Mouse (Mus musculus) heart, adult 2 months (tissue): ENCODE data around the gene Hmga1b. TPM values are rescaled to one million over a fixed set of nuclear protein-coding genes. Genes with fewer than 3 reads are reported as not detected.
"Not testable (repeated sequence)": the region's sequence is repeated elsewhere in the genome, so short reads cannot be mapped to it uniquely, and the experiment has no call there.

Experiments
- DNase-seq, 2 experiments: peaks; one replicate each; pipeline ENCODE4 v3.0.0; 2021
- H3K27ac ChIP-seq: fragments of 200-600 bp; 2 replicates; pipeline ENCODE4 v1.8.1; 2022
- H3K27me3 ChIP-seq: fragments of 200-500 bp; 2 replicates; pipeline ENCODE4 v1.6.1; 2012; ENCODE audit warnings: mild to moderate bottlenecking, low read length, inconsistent platforms, mixed read lengths; ENCODE audit not compliant: control insufficient read depth, insufficient read depth
- H3K36me3 ChIP-seq: fragments of 200-500 bp; 2 replicates; pipeline ENCODE4 v1.6.1; 2012; ENCODE audit warnings: low read length, inconsistent platforms; ENCODE audit not compliant: control insufficient read depth, insufficient read depth
- H3K4me1 ChIP-seq: fragments of 200-500 bp; 2 replicates; pipeline ENCODE4 v1.6.1; 2011; ENCODE audit warnings: low read length; ENCODE audit not compliant: control insufficient read depth, insufficient read depth
- H3K4me3 ChIP-seq: fragments of 200-600 bp; 2 replicates; pipeline ENCODE4 v1.8.1; 2022
- H3K79me2 ChIP-seq: fragments of 200-500 bp; replicated peaks from 2 replicates; pipeline ENCODE4 v1.6.1; 2012; ENCODE audit warnings: mild to moderate bottlenecking, inconsistent platforms, low read length, moderate library complexity, mixed read lengths; ENCODE audit not compliant: control insufficient read depth, insufficient read depth
- H3K9ac ChIP-seq: fragments of 200-500 bp; 2 replicates; pipeline ENCODE4 v1.6.1; 2012; ENCODE audit warnings: low read depth, mild to moderate bottlenecking, control low read depth, inconsistent platforms, low read length, mixed read lengths
- CTCF ChIP-seq: fragments of 200-600 bp; IDR thresholded peaks from 2 replicates; pipeline ENCODE4 v1.8.1; 2022; ENCODE audit warnings: antibody characterized with exemption, mild to moderate bottlenecking, moderate library complexity
- EP300 ChIP-seq: fragments of 200-500 bp; IDR thresholded peaks from 2 replicates; pipeline ENCODE4 v1.6.1; 2011; ENCODE audit warnings: low read depth, low read length, control low read depth; ENCODE audit not compliant: insufficient read depth
- POLR2A ChIP-seq: fragments of 200-500 bp; IDR thresholded peaks from 2 replicates; pipeline ENCODE4 v1.6.1; 2011; ENCODE audit warnings: mild to moderate bottlenecking, low read depth, low read length, control low read depth; ENCODE audit not compliant: insufficient read depth
- WGBS: fragments of 180-500 bp; shearing (Covaris S2); methylation state at CpG from one replicate; pipeline ENCODE4 v1.1.7; 2018; 5-methylcytosine and 5-hydroxymethylcytosine counted together
- intact Hi-C: fragments of 180-260 bp; cut with DNase I; formaldehyde crosslinking; loops from one replicate; pipeline ENCODE4 v1.15.1; 2025
- polyA plus RNA-seq: library from polyadenylated mRNA; depleted of rRNA; stranded (reverse); fragments of >200 nt; gene quantifications from 2 replicates; pipeline ENCODE4 v1.2.3, GENCODE M21; 2012
- total RNA-seq, 2 experiments: library from RNA; stranded (reverse); gene quantifications; 2 replicates each; pipeline ENCODE4 v1.2.3; 2021

Gene Hmga1b
- total and polyA plus RNA-seq, 3 experiments = 0.57 to 31.4 (median 24.5) TPM

DNA sequence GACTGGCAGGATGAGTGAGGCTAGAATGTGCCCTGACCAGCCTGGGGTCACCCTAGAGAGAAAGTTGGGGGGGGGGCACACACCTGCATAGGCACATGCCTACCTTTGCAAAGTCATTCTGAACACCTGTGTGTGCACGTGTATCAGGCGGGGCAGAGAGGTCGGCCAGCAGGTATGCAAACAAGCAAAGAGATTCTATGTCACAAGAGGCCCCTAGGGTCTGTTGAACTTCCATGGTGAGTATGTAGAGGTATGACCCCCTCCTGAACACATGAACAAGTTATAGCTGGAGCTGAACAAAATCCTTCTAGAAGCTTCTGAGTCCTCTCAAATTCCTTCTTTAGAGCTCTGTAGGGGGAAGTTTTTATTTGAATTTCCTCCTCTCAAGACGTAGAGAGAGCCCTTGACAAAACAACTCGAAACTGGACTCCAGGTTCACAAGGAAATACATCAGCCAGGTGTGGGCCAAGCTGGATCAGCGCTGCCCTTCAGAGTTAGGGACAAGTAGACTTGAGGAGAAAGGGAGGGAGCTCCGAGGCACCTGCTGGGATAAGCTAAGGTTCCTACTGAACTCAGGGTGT is 18.4 kb upstream of the Hmga1b start:
- no peaks in the 10 kb centered on the region for H3K79me2 ChIP-seq
- WGBS = 80% methylated on average over 7 of the region's 7 CpGs
- H3K27me3 ChIP-seq = no peaks in the 10 kb centered on the region
- intact Hi-C loops = no loop called here
- H3K4me3 ChIP-seq = no peak overlapping the region
- peaks cover 3% of the 10 kb centered on the region; the same call in 1 of the 2 replicates for H3K36me3 ChIP-seq
- H3K27ac ChIP-seq = no peak overlapping the region
- no peak overlapping the region for H3K9ac ChIP-seq
- no peak for TF ChIP-seq POLR2A
- H3K4me1 ChIP-seq = peaks cover 7% of the 10 kb centered on the region
- no peak for DNase-seq

DNA sequence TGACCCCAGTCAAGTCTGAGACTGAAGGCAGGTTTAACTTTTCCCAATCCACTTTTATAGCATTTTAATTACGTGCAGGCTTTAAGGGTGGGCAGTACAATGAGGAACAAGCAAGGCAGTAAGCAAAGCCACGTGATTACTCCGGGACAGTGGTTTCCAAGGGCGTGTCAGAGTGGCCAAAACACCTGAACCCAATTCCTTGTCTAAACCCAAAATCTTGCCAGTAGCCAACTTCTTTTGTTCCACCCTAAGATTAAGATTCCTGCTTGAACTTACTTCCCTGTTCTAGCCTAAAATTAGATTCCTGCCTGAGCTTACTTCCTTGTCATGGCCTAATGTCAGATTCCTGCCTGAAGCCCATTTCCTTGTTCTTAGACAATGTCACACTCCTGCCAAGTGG is 14.6 kb upstream of the Hmga1b start:
- no peaks in the 10 kb centered on the region for H3K27me3 ChIP-seq
- H3K36me3 ChIP-seq = peaks cover 3% of the 10 kb centered on the region; the same call in 1 of the 2 replicates
- H3K4me1 ChIP-seq = peaks cover 7% of the 10 kb centered on the region
- H3K4me3 ChIP-seq = no peak overlapping the region
- no peak overlapping the region for H3K9ac ChIP-seq
- DNase-seq = no peak
- intact Hi-C loops = no loop called here
- WGBS = 47% methylated on average over 4 of the region's 4 CpGs
- H3K27ac ChIP-seq = peak overlapping the region; percentile 49
- H3K79me2 ChIP-seq = no peaks in the 10 kb centered on the region
- TF ChIP-seq CTCF = no peak
- peak; percentile 43; the same call in 1 of the 2 replicates for TF ChIP-seq EP300
- no peak for TF ChIP-seq POLR2A

DNA sequence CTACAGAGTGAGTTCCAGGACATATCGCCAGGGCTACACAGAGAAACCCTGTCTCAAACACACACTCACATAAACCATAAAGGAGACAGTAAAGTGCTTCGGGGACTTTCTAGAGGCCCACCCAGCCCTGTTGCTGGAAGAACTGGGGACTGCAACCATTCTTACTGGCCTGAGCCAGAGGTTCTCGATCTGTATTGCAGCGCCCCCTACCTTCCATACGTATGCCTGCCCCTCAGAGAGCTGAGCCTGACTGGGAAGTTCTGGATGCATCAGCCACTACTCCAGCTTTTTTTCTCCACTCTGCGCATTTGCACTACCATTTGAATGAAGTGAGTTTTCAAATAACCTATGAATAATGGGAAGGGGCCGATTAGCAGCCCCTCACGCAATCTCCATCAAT is 13.2 kb upstream of the Hmga1b start:
- no peaks in the 10 kb centered on the region for H3K27me3 ChIP-seq
- no peaks in the 10 kb centered on the region for H3K79me2 ChIP-seq
- peak in 1 of 2 experiments; percentile 44 for DNase-seq
- H3K4me1 ChIP-seq = peaks cover 7% of the 10 kb centered on the region
- no peak overlapping the region for H3K9ac ChIP-seq
- no peak overlapping the region for H3K4me3 ChIP-seq
- 61% methylated on average over 8 of the region's 8 CpGs for WGBS
- TF ChIP-seq POLR2A = no peak
- TF ChIP-seq EP300 = 0 out of 2 replicates have a peak, but pooled peaks have one; percentile 49
- peak; percentile 71 for TF ChIP-seq CTCF
- peaks cover 3% of the 10 kb centered on the region; the same call in 1 of the 2 replicates for H3K36me3 ChIP-seq
- intact Hi-C loops = no loop called here
- H3K27ac ChIP-seq = no peak overlapping the region

DNA sequence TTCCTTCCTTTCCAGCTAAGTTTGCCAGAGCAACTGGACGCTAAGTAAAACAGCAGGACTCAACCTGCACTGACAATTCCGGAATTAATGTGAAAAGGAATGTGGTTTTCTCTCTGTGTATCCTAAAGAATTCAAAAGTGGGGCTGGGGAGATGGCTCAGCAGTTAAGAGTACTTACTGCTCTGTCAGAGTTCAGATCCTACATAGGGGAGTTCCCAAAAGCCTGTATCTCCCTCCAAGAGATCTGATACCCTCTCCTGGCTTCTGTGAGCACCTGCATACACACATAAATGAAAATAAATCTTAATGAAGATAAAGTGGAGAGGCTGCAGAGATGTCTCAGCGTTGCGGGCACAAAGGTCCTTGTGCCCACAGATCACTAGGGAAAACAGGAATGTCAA is 11.0 kb upstream of the Hmga1b start:
- intact Hi-C loops = loop anchor here (2.0 kb wide), 1 partner anchor 31 kb away; the partner anchor contains the start of gene Rac3
- peaks cover 7% of the 10 kb centered on the region for H3K4me1 ChIP-seq
- no peaks in the 10 kb centered on the region for H3K27me3 ChIP-seq
- H3K36me3 ChIP-seq = peaks cover 3% of the 10 kb centered on the region; the same call in 1 of the 2 replicates
- no peak overlapping the region for H3K27ac ChIP-seq
- no peaks in the 10 kb centered on the region for H3K79me2 ChIP-seq
- no peak overlapping the region for H3K9ac ChIP-seq
- WGBS = 63% methylated on average over 4 of the region's 4 CpGs
- no peak for TF ChIP-seq CTCF
- TF ChIP-seq POLR2A = no peak
- TF ChIP-seq EP300 = no peak
- no peak for DNase-seq
- no peak overlapping the region for H3K4me3 ChIP-seq

DNA sequence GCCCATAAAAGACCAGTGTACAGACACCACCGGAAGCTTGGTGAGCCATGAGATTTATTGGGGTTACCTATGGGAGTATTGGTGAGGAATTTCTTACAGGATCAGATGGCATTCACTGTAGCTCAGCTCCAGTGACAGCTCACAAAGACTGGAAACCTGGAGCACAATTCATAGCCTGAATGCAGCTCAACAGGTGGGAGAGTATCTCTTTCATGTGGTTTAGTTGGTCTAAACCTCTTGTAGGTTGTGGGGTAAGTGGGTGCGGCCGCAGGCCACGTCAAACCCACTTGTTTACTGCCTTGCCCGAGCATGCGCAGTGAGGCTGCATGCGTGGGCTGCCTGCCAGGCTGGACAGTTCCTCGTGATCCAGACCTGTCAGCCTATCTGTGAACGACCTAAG is 2.4 kb upstream of the Hmga1b start:
- H3K36me3 ChIP-seq = no peaks in the 10 kb centered on the region

DNA sequence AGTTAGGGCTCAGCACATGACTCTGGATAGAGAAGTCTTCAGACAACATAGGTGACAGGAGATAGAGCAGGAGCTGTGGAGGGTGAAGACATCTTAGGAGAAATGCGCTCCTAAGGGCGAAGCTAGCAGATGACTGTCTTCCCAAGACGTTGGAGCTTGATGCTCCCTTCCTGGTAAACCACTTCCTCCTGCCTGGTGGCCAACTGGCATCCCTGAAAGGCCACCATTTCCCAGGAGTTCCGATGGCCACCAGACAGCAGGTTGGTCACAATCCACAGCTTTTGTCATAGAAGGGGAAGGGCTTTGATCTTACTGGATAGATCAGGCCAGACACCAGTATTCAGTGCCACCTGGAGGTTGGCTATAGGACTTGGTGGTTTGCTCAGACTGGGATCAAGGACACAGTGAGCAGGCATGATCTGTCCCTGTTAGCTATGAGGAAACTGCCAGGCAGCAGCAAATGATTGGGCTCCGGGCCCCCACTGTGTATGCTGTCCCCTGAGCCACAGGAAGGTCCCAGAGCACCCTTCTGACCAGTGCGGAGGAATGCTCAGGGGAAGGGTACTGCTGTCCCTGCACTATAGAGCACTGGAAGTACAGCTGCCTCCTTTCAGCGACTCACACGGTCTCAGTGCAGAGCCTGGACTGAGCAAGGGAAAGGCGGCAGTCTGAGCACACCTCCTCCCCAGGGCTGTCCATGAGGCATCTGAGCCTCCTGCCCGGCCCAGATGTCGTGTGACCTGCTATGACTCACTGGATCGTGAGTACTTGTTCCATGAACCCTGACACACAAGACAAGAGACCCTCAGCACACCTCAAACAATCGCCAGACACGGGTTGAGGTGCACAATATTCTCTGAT is 553 bp upstream of the Hmga1b start:
- Histone ChIP-seq H3K27ac (no peak overlapping the region), H3K27me3 (no peaks in the 10 kb centered on the region), H3K36me3 (no peaks in the 10 kb centered on the region), H3K9ac (no peak overlapping the region), H3K79me2 (no peaks in the 10 kb centered on the region), H3K4me3 (no peak overlapping the region), H3K4me1 (no peaks in the 10 kb centered on the region)
- no peak for DNase-seq
- intact Hi-C loops = no loop called here
- TF ChIP-seq POLR2A = no peak
- no peak for TF ChIP-seq CTCF
- no peak for TF ChIP-seq EP300
- 55% methylated on average over 14 of the region's 14 CpGs for WGBS

More for the DNA sequence above, 2.4 kb upstream of the Hmga1b start:
- Histone ChIP-seq H3K9ac (no peak overlapping the region), H3K79me2 (no peaks in the 10 kb centered on the region), H3K4me1 (no peaks in the 10 kb centered on the region), H3K27me3 (no peaks in the 10 kb centered on the region), H3K4me3 (no peak overlapping the region), H3K27ac (no peak overlapping the region)
- intact Hi-C loops = no loop called here
- 63% methylated on average over 9 of the region's 9 CpGs for WGBS
- DNase-seq = no peak
- no peak for TF ChIP-seq EP300

DNA sequence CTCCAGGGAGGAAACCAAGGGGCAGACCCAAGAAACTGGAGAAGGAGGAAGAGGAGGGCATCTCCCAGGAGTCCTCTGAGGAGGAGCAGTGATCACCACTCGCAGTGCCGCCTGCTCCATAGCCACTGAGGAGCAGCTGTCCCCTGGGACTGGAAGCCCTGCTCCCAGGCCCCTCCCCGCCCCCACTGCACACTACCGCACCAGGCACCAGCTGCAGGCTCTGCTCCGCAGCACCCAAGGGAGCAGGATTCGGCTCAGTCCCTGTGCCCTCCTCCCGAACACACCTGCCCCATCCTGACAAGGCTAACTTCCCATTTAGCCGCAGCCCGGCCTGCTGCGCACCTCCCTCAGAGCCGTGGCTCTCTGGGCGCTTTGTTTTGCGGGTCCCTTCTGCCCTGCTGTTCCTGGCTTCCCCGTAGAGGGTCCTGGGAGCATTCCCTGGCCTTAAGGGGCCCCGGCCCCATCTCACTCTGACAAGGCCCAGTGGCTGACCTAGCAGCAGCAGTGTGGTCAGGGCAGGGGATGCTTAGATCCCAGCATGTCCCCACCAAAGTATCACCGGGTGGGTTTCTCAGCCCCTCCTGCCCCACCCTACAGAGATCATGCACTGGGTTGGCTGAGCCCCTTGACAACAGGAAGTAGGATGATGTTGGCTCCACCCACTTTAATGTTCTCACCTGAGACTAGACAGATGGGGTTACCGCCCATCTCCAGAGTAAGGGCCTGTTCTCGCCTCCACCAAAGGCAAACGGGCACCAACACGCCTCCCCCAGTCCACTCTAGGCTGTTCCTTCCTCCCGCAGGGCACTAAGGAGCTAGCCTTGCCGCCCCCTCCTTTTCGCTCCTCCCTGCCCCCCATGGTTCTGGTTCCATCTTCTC is 766 bp downstream of the Hmga1b start:
- WGBS = 5% methylated on average over 9 of the region's 23 CpGs
- H3K4me3 ChIP-seq, H3K9ac ChIP-seq, H3K36me3 ChIP-seq, H3K4me1 ChIP-seq, intact Hi-C loops, H3K27ac ChIP-seq, H3K79me2 ChIP-seq, DNase-seq, H3K27me3 ChIP-seq: not testable (repeated sequence)

DNA sequence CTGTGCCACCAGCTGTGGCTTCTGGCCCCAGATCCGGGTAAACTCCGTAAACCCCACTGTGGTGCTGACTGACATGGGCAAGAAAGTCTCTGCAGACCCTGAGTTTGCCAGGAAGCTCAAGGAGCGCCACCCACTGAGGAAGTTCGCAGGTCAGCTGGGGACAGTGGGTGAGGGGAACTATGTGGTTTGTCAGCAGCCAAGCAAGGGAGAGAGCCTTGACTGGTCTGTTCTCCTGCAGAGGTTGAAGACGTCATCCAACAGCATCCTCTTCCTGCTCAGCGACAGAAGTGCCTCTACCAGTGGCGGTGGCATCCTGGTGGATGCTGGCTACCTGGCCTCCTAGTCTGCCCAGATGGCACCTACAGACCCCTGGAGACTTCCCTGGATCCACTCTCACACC is 4.4 kb downstream of the Hmga1b start:
- H3K27me3 ChIP-seq, intact Hi-C loops, DNase-seq, H3K9ac ChIP-seq, H3K4me1 ChIP-seq, H3K27ac ChIP-seq, H3K4me3 ChIP-seq, H3K36me3 ChIP-seq, H3K79me2 ChIP-seq: not testable (repeated sequence)
- whole genome bisulfite sequencing = 46% methylated on average over 4 of the region's 7 CpGs
